Mouse (Mus musculus): ENCODE data around the gene Fbxl17. TPM values are rescaled to one million over a fixed set of nuclear protein-coding genes. Genes with fewer than 3 reads are reported as not detected.

Gene Fbxl17
- polyA plus RNA-seq, 1 experiment from 2014 or later, result 9.8 TPM

GRCm38 (mm10) chr17:63070161-63070761, 429.6 kb downstream of the Fbxl17 start:
- WGBS, result 29% methylated on average over 5 of the region's 5 CpGs
- no peak overlapping the region for H3K4me2 ChIP-seq (replicated peaks)
- no peak overlapping the region for H3K27ac ChIP-seq
- no peak overlapping the region for H3K9ac ChIP-seq
- H3K9me3 ChIP-seq, result no peaks in the 10 kb centered on the region
- no peaks in the 10 kb centered on the region for H3K27me3 ChIP-seq (replicated peaks)
- H3K36me3 ChIP-seq, result no peaks in the 10 kb centered on the region
- H3K4me1 ChIP-seq, result peaks cover 25% of the 10 kb centered on the region
- ATAC-seq (ENCODE audit: low FRiP score, low read depth), result peak; percentile 25; the same call in 1 of the 2 replicates
- H3K4me3 ChIP-seq, result no peak overlapping the region

GRCm38 (mm10) chr17:63062785-63063184, 437.0 kb downstream of the Fbxl17 start:
- Histone ChIP-seq H3K4me2 (replicated peaks) (no peak overlapping the region), H3K9ac (no peak overlapping the region), H3K9me3 (no peaks in the 10 kb centered on the region), H3K36me3 (no peaks in the 10 kb centered on the region), H3K4me3 (no peak overlapping the region), H3K27ac (no peak overlapping the region), H3K27me3 (replicated peaks) (no peaks in the 10 kb centered on the region), H3K4me1 (no peaks in the 10 kb centered on the region; the same call in 1 of the 2 replicates)
- ATAC-seq (ENCODE audit: low FRiP score, low read depth), result no peak
- WGBS, result 65% methylated on average over 5 of the region's 5 CpGs

- Histone ChIP-seq H3K27ac (no peak overlapping the region), H3K4me3 (no peak overlapping the region), H3K27me3 (replicated peaks) (no peaks in the 10 kb centered on the region), H3K4me1 (peaks cover 3% of the 10 kb centered on the region; the same call in 1 of the 2 replicates), H3K9me3 (no peaks in the 10 kb centered on the region), H3K36me3 (no peaks in the 10 kb centered on the region), H3K9ac (no peak overlapping the region), H3K4me2 (replicated peaks) (no peak overlapping the region)
- ATAC-seq (ENCODE audit: low FRiP score, low read depth), result no peak
- 75% methylated on average over 3 of the region's 3 CpGs for WGBS
These were observed 438.0 kb downstream of the Fbxl17 start for GRCm38 (mm10) chr17:63061786-63062185.

- H3K36me3 ChIP-seq, result no peaks in the 10 kb centered on the region
- ATAC-seq (ENCODE audit: low FRiP score, low read depth), result no peak
- H3K4me1 ChIP-seq, result peaks cover 3% of the 10 kb centered on the region; the same call in 1 of the 2 replicates
- H3K4me2 ChIP-seq (replicated peaks), result no peak overlapping the region
- WGBS, result 82% methylated on average over 3 of the region's 3 CpGs
- H3K9me3 ChIP-seq, result no peaks in the 10 kb centered on the region
- H3K4me3 ChIP-seq, result no peak overlapping the region
- H3K27me3 ChIP-seq (replicated peaks), result no peaks in the 10 kb centered on the region
- H3K9ac ChIP-seq, result no peak overlapping the region
- H3K27ac ChIP-seq, result no peak overlapping the region
These were observed 439.0 kb downstream of the Fbxl17 start for GRCm38 (mm10) chr17:63060814-63061213.

- no peak overlapping the region for H3K4me2 ChIP-seq (replicated peaks)
- no peak overlapping the region for H3K27ac ChIP-seq
- no peaks in the 10 kb centered on the region for H3K36me3 ChIP-seq
- H3K9me3 ChIP-seq, result no peaks in the 10 kb centered on the region
- no peak overlapping the region for H3K4me3 ChIP-seq
- no peak for ATAC-seq (ENCODE audit: low FRiP score, low read depth)
- WGBS, result 88% methylated on average over 15 of the region's 15 CpGs
- H3K9ac ChIP-seq, result no peak overlapping the region
- H3K4me1 ChIP-seq, result peaks cover 3% of the 10 kb centered on the region; the same call in 1 of the 2 replicates
- no peaks in the 10 kb centered on the region for H3K27me3 ChIP-seq (replicated peaks)
These were observed 442.0 kb downstream of the Fbxl17 start for GRCm38 (mm10) chr17:63057740-63058388.

GRCm38 (mm10) chr17:63056976-63057375, 442.8 kb downstream of the Fbxl17 start:
- Histone ChIP-seq H3K36me3 (no peaks in the 10 kb centered on the region), H3K9ac (no peak overlapping the region), H3K27me3 (replicated peaks) (no peaks in the 10 kb centered on the region), H3K4me2 (replicated peaks) (no peak overlapping the region), H3K27ac (no peak overlapping the region), H3K4me1 (peaks cover 3% of the 10 kb centered on the region; the same call in 1 of the 2 replicates), H3K4me3 (no peak overlapping the region), H3K9me3 (no peaks in the 10 kb centered on the region)
- 85% methylated on average over 3 of the region's 3 CpGs for WGBS
- ATAC-seq (ENCODE audit: low FRiP score, low read depth), result no peak

- no peak overlapping the region for H3K27ac ChIP-seq
- H3K9ac ChIP-seq, result no peak overlapping the region
- H3K4me1 ChIP-seq, result peaks cover 3% of the 10 kb centered on the region; the same call in 1 of the 2 replicates
- no peak overlapping the region for H3K4me2 ChIP-seq (replicated peaks)
- H3K4me3 ChIP-seq, result no peak overlapping the region
- no peak for ATAC-seq (ENCODE audit: low FRiP score, low read depth)
- H3K36me3 ChIP-seq, result no peaks in the 10 kb centered on the region
- WGBS, result 84% methylated on average over 3 of the region's 3 CpGs
- no peaks in the 10 kb centered on the region for H3K27me3 ChIP-seq (replicated peaks)
- no peaks in the 10 kb centered on the region for H3K9me3 ChIP-seq
These were observed 446.5 kb downstream of the Fbxl17 start for GRCm38 (mm10) chr17:63053311-63053710.

- no peak overlapping the region for H3K27ac ChIP-seq
- no peak overlapping the region for H3K9ac ChIP-seq
- no peaks in the 10 kb centered on the region for H3K4me1 ChIP-seq
- 79% methylated on average over 3 of the region's 3 CpGs for WGBS
- H3K36me3 ChIP-seq, result no peaks in the 10 kb centered on the region
- H3K4me3 ChIP-seq, result no peak overlapping the region
- H3K27me3 ChIP-seq (replicated peaks), result no peaks in the 10 kb centered on the region
- H3K4me2 ChIP-seq (replicated peaks), result no peak overlapping the region
- ATAC-seq (ENCODE audit: low FRiP score, low read depth), result no peak
- H3K9me3 ChIP-seq, result no peaks in the 10 kb centered on the region
These were observed 453.4 kb downstream of the Fbxl17 start for GRCm38 (mm10) chr17:63046401-63046800.

GRCm38 (mm10) chr17:63045297-63045696, 454.5 kb downstream of the Fbxl17 start:
- H3K27ac ChIP-seq, result no peak overlapping the region
- WGBS, result 78% methylated on average over 13 of the region's 13 CpGs
- no peaks in the 10 kb centered on the region for H3K4me1 ChIP-seq
- no peak overlapping the region for H3K9ac ChIP-seq
- no peak for ATAC-seq (ENCODE audit: low FRiP score, low read depth)
- no peaks in the 10 kb centered on the region for H3K9me3 ChIP-seq
- H3K27me3 ChIP-seq (replicated peaks), result no peaks in the 10 kb centered on the region
- no peak overlapping the region for H3K4me2 ChIP-seq (replicated peaks)
- no peak overlapping the region for H3K4me3 ChIP-seq
- H3K36me3 ChIP-seq, result no peaks in the 10 kb centered on the region

- Histone ChIP-seq H3K4me2 (replicated peaks) (no peak overlapping the region), H3K27me3 (replicated peaks) (no peaks in the 10 kb centered on the region), H3K36me3 (no peaks in the 10 kb centered on the region), H3K4me1 (no peaks in the 10 kb centered on the region), H3K9ac (no peak overlapping the region), H3K9me3 (peaks cover 5% of the 10 kb centered on the region; the same call in 1 of the 2 replicates), H3K4me3 (no peak overlapping the region), H3K27ac (no peak overlapping the region)
- WGBS, result 89% methylated on average over 9 of the region's 9 CpGs
- ATAC-seq (ENCODE audit: low FRiP score, low read depth), result no peak
These were observed 456.7 kb downstream of the Fbxl17 start for GRCm38 (mm10) chr17:63043046-63043675.

- no peak overlapping the region for H3K4me3 ChIP-seq
- H3K4me2 ChIP-seq (replicated peaks), result no peak overlapping the region
- no peak for ATAC-seq (ENCODE audit: low FRiP score, low read depth)
- H3K9ac ChIP-seq, result no peak overlapping the region
- H3K4me1 ChIP-seq, result no peaks in the 10 kb centered on the region
- WGBS, result 92% methylated on average over 3 of the region's 3 CpGs
- H3K36me3 ChIP-seq, result no peaks in the 10 kb centered on the region
- H3K9me3 ChIP-seq, result peaks cover 5% of the 10 kb centered on the region; the same call in 1 of the 2 replicates
- H3K27me3 ChIP-seq (replicated peaks), result no peaks in the 10 kb centered on the region
- H3K27ac ChIP-seq, result no peak overlapping the region
These were observed 462.3 kb downstream of the Fbxl17 start for GRCm38 (mm10) chr17:63037562-63037961.

- Histone ChIP-seq H3K27ac (no peak overlapping the region), H3K36me3 (no peaks in the 10 kb centered on the region), H3K4me1 (no peaks in the 10 kb centered on the region), H3K4me3 (no peak overlapping the region), H3K9ac (no peak overlapping the region), H3K9me3 (no peaks in the 10 kb centered on the region), H3K27me3 (replicated peaks) (no peaks in the 10 kb centered on the region), H3K4me2 (replicated peaks) (no peak overlapping the region)
- ATAC-seq (ENCODE audit: low FRiP score, low read depth), result no peak
- WGBS, result 91% methylated on average over 5 of the region's 5 CpGs
These were observed 466.7 kb downstream of the Fbxl17 start for GRCm38 (mm10) chr17:63033141-63033540.
